Mouse (Mus musculus) heart, postnatal 0 days (tissue): ENCODE measurements around the gene 4430402I18Rik.
"Not testable (repeated sequence)": the region's sequence is repeated elsewhere in the genome, so short reads cannot be mapped to it uniquely, and the experiment has no call there.

Source experiments
- CTCF ChIP-seq: IDR thresholded peaks from 2 replicates; pipeline ENCODE4 v1.5.1; 2016; ENCODE audit warnings: antibody characterized with exemption, control low read depth, low read depth
- EP300 ChIP-seq: IDR thresholded peaks from 2 replicates; pipeline ENCODE4 v1.6.1; 2016; ENCODE audit warnings: antibody characterized with exemption, low read depth

GRCm38 (mm10) chr19:29000321-29000720 lies 32.7 kb upstream of the 4430402I18Rik start:
- not testable (repeated sequence) for TF ChIP-seq EP300, CTCF
